Mouse (Mus musculus) bone marrow macrophage, adult 2 months (primary cell): Measurements from ENCODE around the gene Gp6.

Experiments
- CTCF ChIP-seq: IDR thresholded peaks from 2 replicates; pipeline ENCODE4 v1.5.1; 2012; ENCODE audit warnings: low read depth, mild to moderate bottlenecking, low read length, moderate library complexity
- POLR2A ChIP-seq: IDR thresholded peaks from 2 replicates; pipeline ENCODE4 v1.6.1; 2012; ENCODE audit warnings: mild to moderate bottlenecking, low read depth, low read length, borderline replicate concordance

DNA sequence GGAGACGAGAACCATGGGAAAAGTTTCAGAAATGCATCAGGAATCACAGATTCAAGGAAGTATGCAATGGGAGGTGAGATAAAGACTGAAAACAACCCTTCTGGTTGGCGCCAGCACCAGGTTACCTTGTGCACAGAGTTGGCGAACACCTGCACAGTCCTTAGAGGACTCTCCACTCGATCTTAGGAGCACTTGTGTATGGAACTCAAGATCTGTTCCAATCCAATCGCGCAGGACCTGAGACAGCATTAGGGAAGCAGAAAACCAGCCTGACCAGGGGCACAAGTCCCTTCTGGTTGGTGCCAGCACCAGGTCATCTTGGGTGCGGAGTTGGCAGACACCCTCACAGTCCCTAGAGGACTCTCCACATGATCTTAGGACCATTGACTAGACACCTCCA is 24.0 kb downstream of the Gp6 start:
- TF ChIP-seq CTCF = no peak
- TF ChIP-seq POLR2A = no peak
